Mouse (Mus musculus) ES-E14 (cell line): ENCODE data around the gene Mex3a.

Experiments used
- CHD2 ChIP-seq: IDR thresholded peaks from 2 replicates; pipeline ENCODE4 v1.6.1; 2014; ENCODE audit warnings: mild to moderate bottlenecking, low read depth, low read length, inconsistent platforms
- HCFC1 ChIP-seq: IDR thresholded peaks from 2 replicates; pipeline ENCODE4 v1.6.1; 2012; ENCODE audit warnings: low read length, inconsistent platforms, borderline replicate concordance; ENCODE audit not compliant: insufficient read depth
- MAFK ChIP-seq: IDR thresholded peaks from 2 replicates; pipeline ENCODE4 v1.6.1; 2014; ENCODE audit warnings: mild to moderate bottlenecking, low read depth, low read length, inconsistent platforms; ENCODE audit not compliant: insufficient read depth
- ZC3H11A ChIP-seq: IDR thresholded peaks from 2 replicates; pipeline ENCODE4 v1.6.1; 2012; ENCODE audit warnings: low read depth, mild to moderate bottlenecking, inconsistent platforms, low read length, borderline replicate concordance
- ZNF384 ChIP-seq: IDR thresholded peaks from 2 replicates; pipeline ENCODE4 v1.6.1; 2012; ENCODE audit warnings: low read depth, low read length, inconsistent platforms

DNA sequence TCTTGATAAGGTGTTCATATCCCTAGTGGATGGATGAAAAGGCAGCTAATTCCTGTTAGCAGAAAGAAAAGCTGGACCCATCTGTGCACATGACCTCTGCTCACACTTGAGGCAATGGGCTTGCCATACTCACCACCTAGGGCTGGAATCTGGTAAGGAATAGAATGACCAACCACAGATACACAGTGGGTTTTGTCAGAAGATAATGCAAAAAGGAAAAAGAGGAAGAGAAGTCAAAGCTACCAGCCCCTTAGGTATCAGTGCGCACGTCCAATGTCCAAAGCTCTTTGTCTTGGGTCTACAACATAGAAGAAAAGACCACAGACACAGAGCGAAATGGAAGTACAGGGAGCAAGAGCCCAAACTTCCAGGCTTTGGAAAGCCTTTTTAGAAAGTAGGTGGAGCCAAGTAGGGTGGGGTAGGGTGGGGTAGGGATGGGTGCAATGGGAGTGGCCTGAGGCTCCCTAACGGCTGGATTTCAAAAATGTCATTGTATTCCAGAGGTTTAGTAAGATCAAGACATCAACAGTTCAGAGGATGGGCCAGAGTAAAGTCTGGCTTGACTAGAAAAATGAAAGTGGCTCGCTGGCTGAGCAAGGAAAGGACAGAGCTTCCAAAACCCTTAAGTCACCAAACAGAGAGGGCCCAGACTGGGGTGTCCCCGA lies 30.7 kb upstream of the Mex3a start:
- TF ChIP-seq CHD2: no peak
- TF ChIP-seq ZNF384: no peak
- no peak for TF ChIP-seq MAFK
- TF ChIP-seq ZC3H11A: no peak
- TF ChIP-seq HCFC1: no peak
